Mouse (Mus musculus) testis, adult 2 months (tissue): ENCODE measurements around the gene Slc34a1. TPM values are rescaled to one million over a fixed set of nuclear protein-coding genes. Genes with fewer than 3 reads are reported as not detected.

Experiments
- H3K27ac ChIP-seq: fragments of 200-500 bp; 2 replicates; pipeline ENCODE4 v1.5.1; 2012; ENCODE audit warnings: low read depth, low read length; ENCODE audit not compliant: control insufficient read depth, insufficient read depth
- H3K27me3 ChIP-seq: fragments of 200-500 bp; 2 replicates; pipeline ENCODE4 v1.6.1; 2012; ENCODE audit warnings: mild to moderate bottlenecking, low read length, moderate library complexity; ENCODE audit not compliant: control insufficient read depth, insufficient read depth
- H3K36me3 ChIP-seq: fragments of 200-500 bp; 2 replicates; pipeline ENCODE4 v1.6.1; 2012; ENCODE audit warnings: mild to moderate bottlenecking, low read length; ENCODE audit not compliant: control insufficient read depth, insufficient read depth
- H3K4me1 ChIP-seq: fragments of 200-500 bp; 2 replicates; pipeline ENCODE4 v1.6.1; 2012; ENCODE audit warnings: low read length; ENCODE audit not compliant: control insufficient read depth, insufficient read depth
- H3K4me3 ChIP-seq: fragments of 200-500 bp; 2 replicates; pipeline ENCODE4 v1.5.1; 2012; ENCODE audit warnings: low read depth, mild to moderate bottlenecking, low read length, moderate library complexity, mixed read lengths; ENCODE audit not compliant: control insufficient read depth
- CTCF ChIP-seq: fragments of 200-500 bp; IDR thresholded peaks from 2 replicates; pipeline ENCODE4 v1.5.1; 2012; ENCODE audit warnings: low read depth, mild to moderate bottlenecking, inconsistent platforms, low read length, moderate library complexity; ENCODE audit not compliant: control insufficient read depth, insufficient read depth, insufficient replicate concordance
- POLR2A ChIP-seq: fragments of 200-500 bp; IDR thresholded peaks from 2 replicates; pipeline ENCODE4 v1.6.1; 2012; ENCODE audit warnings: low read depth, mild to moderate bottlenecking, inconsistent platforms, low read length, moderate library complexity; ENCODE audit not compliant: control insufficient read depth
- polyA plus RNA-seq: library from polyadenylated mRNA; depleted of rRNA; stranded (reverse); fragments of >200 nt; gene quantifications from 2 replicates; pipeline ENCODE4 v1.2.3, GENCODE M21; 2012

Gene Slc34a1
- polyA plus RNA-seq, 1 experiment, result 0.16 TPM

DNA sequence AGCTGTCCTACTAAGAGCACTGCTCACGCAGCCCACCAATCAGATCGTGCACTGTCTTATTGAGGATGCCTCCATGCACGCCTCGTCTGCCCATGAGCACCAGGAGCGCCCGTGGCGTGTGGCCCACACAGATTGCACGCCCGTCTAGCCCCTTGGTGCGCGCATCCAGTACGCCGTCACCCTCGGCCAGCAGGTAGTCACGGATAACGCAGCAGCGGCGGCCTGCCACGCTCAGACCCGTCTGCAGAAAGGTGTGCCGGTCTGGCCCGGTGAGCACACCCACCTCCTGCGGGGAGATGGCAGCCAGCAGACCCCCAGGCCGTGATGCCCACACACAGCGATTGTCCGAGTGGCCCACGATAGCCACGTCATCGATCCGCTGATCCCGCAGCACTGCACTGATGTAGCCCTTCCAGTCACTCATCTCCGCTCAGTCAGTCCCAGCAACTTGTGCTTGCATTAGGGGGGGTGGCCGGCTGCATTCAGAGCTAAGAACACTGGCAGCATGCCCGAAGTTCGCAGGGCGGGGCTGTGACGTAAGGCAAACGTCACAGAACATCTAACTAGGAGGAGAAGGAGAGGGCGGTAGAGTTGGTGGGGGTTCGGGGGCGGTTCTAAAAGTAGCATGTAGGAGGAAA is 16.9 kb downstream of the Slc34a1 start, which contains the start of gene Pfn3:
TSS of gene Pfn3 (minus strand) at position 490 of the 638 bp plus-strand sequence.
- H3K27ac ChIP-seq, result no peak within 1 kb of the TSS
- TF ChIP-seq CTCF (no peak), POLR2A (peak; percentile 51; the same call in 1 of the 2 replicates)
- H3K27me3 ChIP-seq, result no peaks in the 10 kb centered on the region
- H3K4me1 ChIP-seq, result peaks cover 8% of the 10 kb centered on the region
- H3K4me3 ChIP-seq, result peak within 1 kb of the TSS; percentile 80
- H3K36me3 ChIP-seq, result no peaks in the 10 kb centered on the region

DNA sequence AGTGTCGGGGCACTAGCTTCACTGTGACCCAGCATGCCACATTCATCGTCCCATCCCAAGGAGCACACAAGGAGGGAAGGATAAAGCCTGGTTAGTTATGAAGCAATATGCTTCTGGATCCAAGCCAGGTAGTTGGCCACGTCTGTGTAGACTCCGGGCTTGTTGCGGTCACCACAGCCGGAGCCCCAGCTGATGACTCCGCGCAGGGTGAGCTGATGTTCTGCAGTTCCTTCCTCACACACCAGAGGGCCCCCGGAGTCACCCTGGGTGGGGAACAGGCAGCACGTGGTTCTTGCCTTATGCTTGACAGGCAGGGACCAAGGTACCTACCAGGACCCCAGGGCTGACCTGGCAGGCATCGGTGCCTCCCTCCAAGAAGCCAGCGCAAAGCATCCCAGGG is 20.0 kb downstream of the Slc34a1 start:
- TF ChIP-seq CTCF (peak; percentile 66; the same call in 1 of the 2 replicates), POLR2A (no peak)
- Histone ChIP-seq H3K4me1 (peaks cover 20% of the 10 kb centered on the region), H3K36me3 (no peaks in the 10 kb centered on the region), H3K4me3 (peak overlapping the region; percentile 30), H3K27ac (no peak overlapping the region), H3K27me3 (no peaks in the 10 kb centered on the region; the same call in 1 of the 2 replicates)

DNA sequence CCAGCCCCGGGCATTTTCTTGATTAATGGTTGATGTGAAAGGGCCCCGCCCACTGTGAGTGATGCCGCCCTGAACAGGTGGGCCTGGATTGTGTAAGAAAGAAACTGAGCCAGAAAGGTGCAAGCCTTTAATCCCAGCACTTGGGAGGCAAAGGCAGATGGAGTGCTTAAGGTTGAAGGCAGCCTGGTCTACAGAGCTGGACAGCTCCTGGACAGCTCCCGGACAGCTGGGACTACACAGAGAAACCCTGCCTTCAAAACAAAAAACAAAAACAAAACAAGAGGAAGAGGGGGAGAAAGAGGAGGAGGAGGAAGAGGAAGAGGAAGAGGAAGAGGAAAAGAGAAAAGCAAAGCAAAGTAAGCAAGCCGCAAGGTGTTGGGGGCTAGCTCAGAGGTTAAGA is 21.2 kb downstream of the Slc34a1 start:
- TF ChIP-seq CTCF, result no peak
- TF ChIP-seq POLR2A, result no peak

DNA sequence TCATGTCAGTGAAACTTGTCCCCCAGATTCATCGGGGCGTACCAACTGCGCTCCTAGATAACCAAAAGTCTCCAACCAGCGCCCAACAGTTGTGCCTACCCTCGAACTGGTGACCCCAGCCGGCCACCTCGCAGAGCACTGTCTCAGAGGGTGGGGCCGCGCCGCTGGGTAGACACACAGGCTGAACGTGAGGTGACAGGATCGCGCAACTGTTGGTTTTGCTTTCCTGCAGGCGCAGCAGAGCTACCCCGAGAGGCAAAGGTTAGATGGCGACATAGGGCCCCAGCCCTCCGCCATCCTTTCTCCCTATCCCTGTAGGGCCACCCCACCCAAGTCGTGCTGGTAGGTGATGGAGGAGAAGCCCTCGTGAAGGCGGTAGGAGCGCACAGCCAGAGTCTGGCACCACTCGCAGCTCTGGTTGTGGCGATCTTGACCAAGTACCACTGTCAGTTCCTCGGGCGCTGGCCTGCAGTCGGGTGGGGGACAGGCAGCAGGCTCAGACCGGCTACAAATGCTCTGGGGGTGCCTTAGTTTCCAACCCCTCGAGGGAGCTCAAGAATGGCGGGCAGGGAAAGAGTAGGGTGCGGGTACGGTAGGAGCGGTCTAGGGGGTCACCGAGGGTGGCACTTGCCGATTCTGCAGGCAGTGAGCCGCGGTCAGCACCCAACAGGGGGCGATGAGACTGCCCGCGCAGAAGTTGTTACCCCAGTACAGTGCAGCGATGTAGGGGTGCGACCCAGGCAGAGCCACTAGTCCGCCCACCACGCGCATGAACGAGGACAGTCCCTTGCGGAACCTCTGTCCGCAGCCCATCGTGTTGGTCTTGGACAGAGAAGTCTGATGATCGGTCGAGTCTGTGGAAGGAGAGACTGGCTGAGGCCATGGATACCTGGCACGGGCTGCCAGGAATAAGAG is 22.3 kb downstream of the Slc34a1 start:
- Histone ChIP-seq H3K27me3 (no peaks in the 10 kb centered on the region; the same call in 1 of the 2 replicates), H3K4me1 (peaks cover 17% of the 10 kb centered on the region), H3K27ac (no peak overlapping the region), H3K36me3 (no peaks in the 10 kb centered on the region), H3K4me3 (peak overlapping the region; percentile 77)
- TF ChIP-seq POLR2A (no peak), CTCF (no peak)

More for the DNA sequence above, 21.2 kb downstream of the Slc34a1 start:
- peaks cover 20% of the 10 kb centered on the region for H3K4me1 ChIP-seq
- H3K4me3 ChIP-seq, result peak overlapping the region; percentile 59
- H3K27ac ChIP-seq, result no peak overlapping the region
- H3K27me3 ChIP-seq, result no peaks in the 10 kb centered on the region; the same call in 1 of the 2 replicates
- no peaks in the 10 kb centered on the region for H3K36me3 ChIP-seq

DNA sequence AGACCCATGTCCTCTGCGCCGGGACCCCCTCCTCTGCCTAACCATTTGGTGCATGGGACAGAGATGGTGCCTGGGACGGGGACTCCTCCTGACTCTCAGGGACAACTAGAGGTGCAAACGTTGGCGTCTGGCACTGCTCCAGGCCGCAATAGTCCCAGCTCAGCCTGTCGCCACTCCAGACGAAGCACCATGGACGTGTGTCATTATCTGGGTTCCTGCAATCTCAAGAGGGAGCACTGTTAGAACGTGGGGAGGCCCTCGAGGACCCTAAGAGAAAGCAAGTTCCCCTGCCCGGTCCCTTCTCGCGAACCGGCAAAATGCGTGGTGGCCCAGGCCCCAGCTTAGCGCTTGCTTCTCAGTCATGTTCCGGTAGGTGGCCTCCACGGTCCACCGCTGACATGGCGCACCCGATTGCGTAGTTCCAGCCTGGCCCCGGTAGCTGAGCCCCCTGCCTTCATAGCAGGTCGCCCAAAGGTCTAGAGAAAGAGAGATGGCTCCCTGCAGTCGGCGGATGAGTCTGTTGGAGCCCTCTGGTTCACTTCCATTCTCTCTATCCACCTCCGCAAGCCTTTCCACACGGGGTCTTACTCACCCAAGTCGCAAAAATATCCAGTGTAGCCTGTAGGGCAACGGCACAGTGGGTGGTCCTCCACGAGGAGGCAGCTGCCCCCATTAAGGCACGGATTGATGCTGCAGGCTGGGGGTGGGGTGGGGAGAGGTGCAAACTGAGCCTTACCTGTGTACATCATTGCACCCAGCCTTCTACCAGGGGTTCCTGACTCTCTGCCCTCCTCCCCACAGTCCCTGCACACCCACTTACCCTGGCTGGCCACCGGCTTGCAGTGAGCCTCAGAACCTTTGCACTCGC is 23.2 kb downstream of the Slc34a1 start:
- Histone ChIP-seq H3K27ac (no peak overlapping the region), H3K36me3 (no peaks in the 10 kb centered on the region), H3K27me3 (no peaks in the 10 kb centered on the region; the same call in 1 of the 2 replicates), H3K4me3 (peak overlapping the region; percentile 77), H3K4me1 (peaks cover 17% of the 10 kb centered on the region)
- TF ChIP-seq CTCF (peak; percentile 71; the same call in 1 of the 2 replicates), POLR2A (no peak; the same call in 1 of the 2 replicates)

DNA sequence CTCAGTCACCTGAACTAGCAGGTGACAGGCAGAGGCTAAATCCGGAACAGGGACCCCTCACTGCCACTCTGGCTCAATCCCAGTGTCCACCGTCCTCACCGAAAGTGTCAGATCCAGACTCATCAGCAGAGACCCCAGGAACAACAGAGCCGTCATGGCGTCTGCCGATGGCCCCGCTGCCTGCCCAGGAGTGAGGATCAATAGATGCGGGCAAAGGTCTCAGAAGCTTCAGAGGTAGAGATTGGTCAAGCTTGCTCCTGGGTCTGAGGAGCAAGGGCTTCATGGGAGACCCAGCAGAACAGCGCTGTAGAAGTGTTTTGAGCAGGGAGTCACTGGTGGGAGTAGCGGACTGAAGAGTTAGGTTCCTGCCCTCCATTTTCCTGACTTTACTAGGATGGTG is 28.6 kb downstream of the Slc34a1 start, which contains the start of gene F12:
TSS of gene F12 (minus strand) at position 181 of the 400 bp plus-strand sequence.
- Histone ChIP-seq H3K27me3 (no peaks in the 10 kb centered on the region), H3K36me3 (no peaks in the 10 kb centered on the region), H3K27ac (no peak within 1 kb of the TSS), H3K4me3 (no peak within 1 kb of the TSS), H3K4me1 (peaks cover 4% of the 10 kb centered on the region)
- TF ChIP-seq CTCF (no peak), POLR2A (no peak)
